Mouse (Mus musculus) testis, adult 2 months (tissue): ENCODE results near the gene Olfr906. TPM values are rescaled to one million over a fixed set of nuclear protein-coding genes. Genes with fewer than 3 reads are reported as not detected.

ENCODE experiments used
- H3K27ac ChIP-seq: fragments of 200-500 bp; 2 replicates; pipeline ENCODE4 v1.5.1; 2012; ENCODE audit warnings: low read depth, low read length; ENCODE audit not compliant: control insufficient read depth, insufficient read depth
- H3K27me3 ChIP-seq: fragments of 200-500 bp; 2 replicates; pipeline ENCODE4 v1.6.1; 2012; ENCODE audit warnings: mild to moderate bottlenecking, low read length, moderate library complexity; ENCODE audit not compliant: control insufficient read depth, insufficient read depth
- H3K36me3 ChIP-seq: fragments of 200-500 bp; 2 replicates; pipeline ENCODE4 v1.6.1; 2012; ENCODE audit warnings: mild to moderate bottlenecking, low read length; ENCODE audit not compliant: control insufficient read depth, insufficient read depth
- H3K4me1 ChIP-seq: fragments of 200-500 bp; 2 replicates; pipeline ENCODE4 v1.6.1; 2012; ENCODE audit warnings: low read length; ENCODE audit not compliant: control insufficient read depth, insufficient read depth
- H3K4me3 ChIP-seq: fragments of 200-500 bp; 2 replicates; pipeline ENCODE4 v1.5.1; 2012; ENCODE audit warnings: low read depth, mild to moderate bottlenecking, low read length, moderate library complexity, mixed read lengths; ENCODE audit not compliant: control insufficient read depth
- CTCF ChIP-seq: fragments of 200-500 bp; IDR thresholded peaks from 2 replicates; pipeline ENCODE4 v1.5.1; 2012; ENCODE audit warnings: low read depth, mild to moderate bottlenecking, inconsistent platforms, low read length, moderate library complexity; ENCODE audit not compliant: control insufficient read depth, insufficient read depth, insufficient replicate concordance
- POLR2A ChIP-seq: fragments of 200-500 bp; IDR thresholded peaks from 2 replicates; pipeline ENCODE4 v1.6.1; 2012; ENCODE audit warnings: low read depth, mild to moderate bottlenecking, inconsistent platforms, low read length, moderate library complexity; ENCODE audit not compliant: control insufficient read depth
- polyA plus RNA-seq: library from polyadenylated mRNA; depleted of rRNA; stranded (reverse); fragments of >200 nt; gene quantifications from 2 replicates; pipeline ENCODE4 v1.2.3, GENCODE M21; 2012; rRNA removed

Gene Olfr906
- polyA plus RNA-seq = not detected in 2 replicates

GRCm38 (mm10) chr9:38486785-38487184, at the start of gene Olfr906:
TSS of gene Olfr906 (plus strand) at chr9:38487085.
- no peaks in the 10 kb centered on the region for H3K27me3 ChIP-seq
- no peaks in the 10 kb centered on the region for H3K4me1 ChIP-seq
- no peak within 1 kb of the TSS for H3K27ac ChIP-seq
- TF ChIP-seq CTCF (no peak), POLR2A (no peak)
- H3K36me3 ChIP-seq = no peaks in the 10 kb centered on the region
- H3K4me3 ChIP-seq = no peak within 1 kb of the TSS

DNA sequence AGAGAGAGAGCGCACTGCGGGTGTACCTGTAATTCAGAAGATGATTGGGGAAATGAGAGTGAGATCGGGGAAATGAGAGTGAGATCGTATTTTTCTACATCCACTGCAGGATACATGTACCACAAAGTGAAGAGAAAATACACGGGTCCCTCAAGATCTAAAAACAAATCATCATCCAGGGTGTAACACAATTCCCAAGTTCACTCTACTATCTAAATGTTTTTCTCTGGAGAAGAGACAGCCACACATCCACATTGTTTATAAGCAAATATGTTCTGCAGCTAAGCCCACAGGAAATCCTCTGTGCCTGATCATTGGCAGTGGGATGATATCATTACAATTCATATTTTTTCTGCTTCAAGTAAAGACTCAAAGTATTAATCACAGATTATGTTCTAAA, 39.5 kb upstream of the Olfr906 start, which contains the start of gene Olfr902:
Gene Olfr902 (plus strand): TSS at position 301 of the 400 bp plus-strand sequence.
- TF ChIP-seq CTCF = no peak
- no peak for TF ChIP-seq POLR2A
- no peak within 1 kb of the TSS for H3K4me3 ChIP-seq
- H3K36me3 ChIP-seq = no peaks in the 10 kb centered on the region
- H3K27me3 ChIP-seq = no peaks in the 10 kb centered on the region
- no peaks in the 10 kb centered on the region for H3K4me1 ChIP-seq
- H3K27ac ChIP-seq = no peak within 1 kb of the TSS

- no peaks in the 10 kb centered on the region for H3K4me1 ChIP-seq
- H3K27ac ChIP-seq = no peak within 1 kb of the TSS
- no peaks in the 10 kb centered on the region for H3K36me3 ChIP-seq
- H3K27me3 ChIP-seq = no peaks in the 10 kb centered on the region
- H3K4me3 ChIP-seq = no peak within 1 kb of the TSS
- no peak for TF ChIP-seq POLR2A
- TF ChIP-seq CTCF = no peak
These were observed 24.0 kb upstream of the Olfr906 start, which contains the start of gene Olfr904 for GRCm38 (mm10) chr9:38462844-38463243. TSS of gene Olfr904 (plus strand) at chr9:38463144.

DNA sequence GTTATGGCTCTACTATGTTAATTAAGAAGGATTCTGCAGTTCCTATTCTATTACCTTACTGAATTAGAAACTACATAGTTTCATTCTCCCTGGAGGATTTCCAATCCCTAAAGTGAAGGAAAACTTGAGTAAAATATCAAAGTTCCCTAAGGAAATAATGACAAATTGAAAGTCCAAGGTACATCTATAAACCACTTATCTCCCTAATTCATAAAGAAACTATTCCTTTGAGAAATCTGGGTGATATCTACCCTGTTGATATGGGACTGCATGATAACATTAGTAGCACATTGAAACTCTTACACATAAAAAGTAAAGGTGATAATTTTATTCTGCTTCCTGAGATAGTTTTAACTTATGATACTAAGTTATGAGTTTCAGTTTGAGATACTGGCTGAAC, 16.1 kb upstream of the Olfr906 start, which contains the start of gene Olfr905:
Gene Olfr905 (plus strand): TSS at position 301 of the 400 bp plus-strand sequence.
- TF ChIP-seq POLR2A (no peak), CTCF (no peak)
- H3K27ac ChIP-seq = no peak within 1 kb of the TSS
- no peaks in the 10 kb centered on the region for H3K36me3 ChIP-seq
- no peaks in the 10 kb centered on the region for H3K4me1 ChIP-seq
- H3K27me3 ChIP-seq = no peaks in the 10 kb centered on the region
- no peak within 1 kb of the TSS for H3K4me3 ChIP-seq

- Histone ChIP-seq H3K27ac (no peak within 1 kb of the TSS), H3K27me3 (no peaks in the 10 kb centered on the region), H3K4me1 (no peaks in the 10 kb centered on the region), H3K36me3 (no peaks in the 10 kb centered on the region), H3K4me3 (no peak within 1 kb of the TSS)
- TF ChIP-seq CTCF = no peak
These were observed 8.6 kb downstream of the Olfr906 start, which contains the start of gene Olfr907 for GRCm38 (mm10) chr9:38495501-38495900. TSS of gene Olfr907 (plus strand) at chr9:38495801.

- Histone ChIP-seq H3K36me3 (no peaks in the 10 kb centered on the region), H3K4me3 (no peak overlapping the region), H3K27me3 (no peaks in the 10 kb centered on the region), H3K27ac (no peak overlapping the region), H3K4me1 (no peaks in the 10 kb centered on the region)
- TF ChIP-seq POLR2A = no peak
- no peak for TF ChIP-seq CTCF
These were observed 25.5 kb downstream of the Olfr906 start for GRCm38 (mm10) chr9:38512353-38512752.

GRCm38 (mm10) chr9:38521280-38521679, 34.4 kb downstream of the Olfr906 start, which contains the start of gene Olfr911-ps1:
TSS of gene Olfr911-ps1 (plus strand) at chr9:38521580.
- Histone ChIP-seq H3K27ac (no peak within 1 kb of the TSS), H3K4me3 (no peak within 1 kb of the TSS), H3K4me1 (no peaks in the 10 kb centered on the region), H3K27me3 (no peaks in the 10 kb centered on the region), H3K36me3 (no peaks in the 10 kb centered on the region)
- TF ChIP-seq CTCF = no peak
- TF ChIP-seq POLR2A = no peak

GRCm38 (mm10) chr9:38537549-38537948, 50.7 kb downstream of the Olfr906 start, which contains the start of gene Olfr910:
TSS of gene Olfr910 (plus strand) at chr9:38537849.
- no peaks in the 10 kb centered on the region for H3K36me3 ChIP-seq
- H3K4me1 ChIP-seq = no peaks in the 10 kb centered on the region
- H3K27ac ChIP-seq = no peak within 1 kb of the TSS
- no peak for TF ChIP-seq POLR2A
- no peak for TF ChIP-seq CTCF
- no peak within 1 kb of the TSS for H3K4me3 ChIP-seq
- no peaks in the 10 kb centered on the region for H3K27me3 ChIP-seq

Other genes starting within 250 kb of the Olfr906 start
- not detected in 2 replicates for gene Olfr143, start 234.3 kb upstream of the Olfr906 start, polyA plus RNA-seq
- not detected in 2 replicates for gene Olfr895, start 219.2 kb upstream of the Olfr906 start, polyA plus RNA-seq
- gene Olfr896-ps1, start 196.0 kb upstream of the Olfr906 start, polyA plus RNA-seq = 0.16 and 0.18 TPM in 2 replicates
- 0.04 and 0.12 TPM in 2 replicates for gene Olfr25, start 158.0 kb upstream of the Olfr906 start, polyA plus RNA-seq
- 0.25 TPM in 1 of 2 replicates, not detected in the other for gene Olfr898, start 138.7 kb upstream of the Olfr906 start, polyA plus RNA-seq
- gene Olfr250, start 120.2 kb upstream of the Olfr906 start, polyA plus RNA-seq = not detected in 2 replicates
- gene Olfr251, start 110.0 kb upstream of the Olfr906 start, polyA plus RNA-seq = not detected in 2 replicates
- not detected in 2 replicates for gene Olfr147, start 85.4 kb upstream of the Olfr906 start, polyA plus RNA-seq
- gene Olfr901, start 57.6 kb upstream of the Olfr906 start, polyA plus RNA-seq = not detected in 2 replicates
- not detected in 2 replicates for gene Olfr902, start 39.4 kb upstream of the Olfr906 start, polyA plus RNA-seq
- gene Olfr904, start 23.9 kb upstream of the Olfr906 start, polyA plus RNA-seq = not detected in 2 replicates
- not detected in 2 replicates for gene Olfr905, start 16.0 kb upstream of the Olfr906 start, polyA plus RNA-seq
- not detected in 2 replicates for gene Olfr907, start 8.7 kb downstream of the Olfr906 start, polyA plus RNA-seq
- not detected in 2 replicates for gene Olfr911-ps1, start 34.5 kb downstream of the Olfr906 start, polyA plus RNA-seq
- gene Olfr910, start 50.8 kb downstream of the Olfr906 start, polyA plus RNA-seq = not detected in 2 replicates
- not detected in 2 replicates for gene Olfr912, start 93.1 kb downstream of the Olfr906 start, polyA plus RNA-seq
- gene Olfr913, start 105.7 kb downstream of the Olfr906 start, polyA plus RNA-seq = not detected in 2 replicates
- not detected in 2 replicates for gene Olfr914, start 118.0 kb downstream of the Olfr906 start, polyA plus RNA-seq
- not detected in 2 replicates for gene Olfr916, start 172.8 kb downstream of the Olfr906 start, polyA plus RNA-seq
- not detected in 2 replicates for gene Olfr917, start 178.8 kb downstream of the Olfr906 start, polyA plus RNA-seq
- not detected in 2 replicates for gene Olfr918, start 187.5 kb downstream of the Olfr906 start, polyA plus RNA-seq
- not detected in 2 replicates for gene Olfr919, start 216.6 kb downstream of the Olfr906 start, polyA plus RNA-seq
- gene Vwa5a, start 231.2 kb downstream of the Olfr906 start, polyA plus RNA-seq = 1.5 and 2.4 TPM in 2 replicates